Mouse (Mus musculus) left cerebral cortex, adult 11 months (tissue): ENCODE measurements around the gene Slc37a1.

Experiments used
- DNase-seq: peaks from one replicate; pipeline ENCODE4 v3.0.0; 2022; ENCODE audit warnings: low spot score

Slc37a1 gene

GRCm38 (mm10) chr17:31318906-31319767 is 32.5 kb downstream of the Slc37a1 start:
- DNase-seq: no peak

- DNase-seq: peak; percentile 66
These were observed 34.8 kb downstream of the Slc37a1 start for GRCm38 (mm10) chr17:31321425-31321824.

GRCm38 (mm10) chr17:31322446-31322845 is 35.9 kb downstream of the Slc37a1 start:
- DNase-seq: no peak

- no peak for DNase-seq
These were observed 36.8 kb downstream of the Slc37a1 start for GRCm38 (mm10) chr17:31323379-31323778.

- no peak for DNase-seq
These were observed 37.6 kb downstream of the Slc37a1 start for GRCm38 (mm10) chr17:31324227-31324626.

- no peak for DNase-seq
These were observed 39.0 kb downstream of the Slc37a1 start for GRCm38 (mm10) chr17:31325451-31326219.

GRCm38 (mm10) chr17:31326220-31326852 is 39.7 kb downstream of the Slc37a1 start:
- DNase-seq: no peak

- no peak for DNase-seq
These were observed 41.9 kb downstream of the Slc37a1 start for GRCm38 (mm10) chr17:31328466-31328865.

- no peak for DNase-seq
These were observed 44.0 kb downstream of the Slc37a1 start for GRCm38 (mm10) chr17:31330622-31331021.

- DNase-seq: no peak
These were observed 44.7 kb downstream of the Slc37a1 start for GRCm38 (mm10) chr17:31331273-31331672.

- DNase-seq: no peak
These were observed 45.3 kb downstream of the Slc37a1 start for GRCm38 (mm10) chr17:31331920-31332319.

- no peak for DNase-seq
These were observed 45.7 kb downstream of the Slc37a1 start for GRCm38 (mm10) chr17:31332333-31332732.

- no peak for DNase-seq
These were observed 48.1 kb downstream of the Slc37a1 start for GRCm38 (mm10) chr17:31334509-31335260.

GRCm38 (mm10) chr17:31335344-31336080 is 48.9 kb downstream of the Slc37a1 start:
- no peak for DNase-seq

GRCm38 (mm10) chr17:31339769-31340168 is 53.2 kb downstream of the Slc37a1 start:
- no peak for DNase-seq

- peak; percentile 33 for DNase-seq
These were observed 55.6 kb downstream of the Slc37a1 start for GRCm38 (mm10) chr17:31342191-31342590.

- DNase-seq: peak; percentile 48
These were observed 57.7 kb downstream of the Slc37a1 start for GRCm38 (mm10) chr17:31344172-31344801.

- DNase-seq: no peak
These were observed 58.2 kb downstream of the Slc37a1 start for GRCm38 (mm10) chr17:31344816-31345215.

GRCm38 (mm10) chr17:31348129-31348528 is 61.5 kb downstream of the Slc37a1 start:
- DNase-seq: no peak

GRCm38 (mm10) chr17:31349388-31349787 is 62.8 kb downstream of the Slc37a1 start:
- peak; percentile 28 for DNase-seq

- DNase-seq: no peak
These were observed 65.4 kb downstream of the Slc37a1 start for GRCm38 (mm10) chr17:31351984-31352383.
